Mouse (Mus musculus): ENCODE measurements around the gene Nap1l5. TPM values are rescaled to one million over a fixed set of nuclear protein-coding genes. Genes with fewer than 3 reads are reported as not detected.

The Nap1l5 gene
- total RNA-seq, 2 experiments from 2014 or later: 0.75 to 1.3 TPM

GRCm38 (mm10) chr6:58907336-58907735, 460 bp upstream of the Nap1l5 start:
- no peak for DNase-seq

DNA sequence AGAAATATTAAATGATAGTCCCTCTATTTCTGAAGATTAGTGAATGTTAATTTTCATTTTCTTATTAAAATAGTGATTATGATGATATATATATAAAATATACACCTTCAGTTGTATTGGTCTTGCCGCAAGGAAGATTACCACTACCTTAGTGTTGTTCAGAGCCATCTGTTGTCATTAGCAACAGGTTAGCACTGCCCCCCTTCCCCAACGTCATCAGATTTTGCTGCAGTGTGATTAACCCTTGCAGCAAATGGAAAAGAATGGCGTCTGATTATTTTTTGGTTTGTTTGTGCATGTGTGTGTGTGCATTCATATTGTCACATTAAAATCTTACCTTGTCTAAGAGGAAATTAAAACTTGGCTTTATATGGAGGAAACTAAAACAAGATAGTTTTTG, 2.3 kb downstream of the Nap1l5 start:
- no peak for DNase-seq

GRCm38 (mm10) chr6:58903171-58903570, 3.7 kb downstream of the Nap1l5 start:
- DNase-seq: no peak

GRCm38 (mm10) chr6:58900536-58900935, 6.3 kb downstream of the Nap1l5 start:
- no peak for DNase-seq

DNA sequence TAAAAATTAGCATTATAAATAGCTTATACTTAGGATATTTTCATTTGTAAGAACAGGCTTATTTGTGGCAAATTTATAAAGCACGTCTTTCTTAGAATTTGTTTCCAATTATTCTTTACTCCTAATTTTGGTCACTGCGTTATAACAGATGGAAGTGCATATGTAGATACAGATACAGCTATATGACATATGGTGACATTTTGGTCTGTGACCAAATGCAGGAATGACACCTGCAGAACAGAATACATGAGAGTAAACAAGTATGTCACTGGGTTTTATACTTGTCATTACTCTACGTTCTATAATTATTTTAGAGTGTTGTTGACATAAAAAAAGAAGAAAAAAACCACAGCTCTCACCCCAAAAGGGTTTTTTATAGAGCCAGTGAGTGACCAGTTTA, 7.8 kb downstream of the Nap1l5 start:
- DNase-seq: no peak

- peak; percentile 42 to 65 for DNase-seq
Observed at GRCm38 (mm10) chr6:58896648-58897047, 10.2 kb downstream of the Nap1l5 start.

DNA sequence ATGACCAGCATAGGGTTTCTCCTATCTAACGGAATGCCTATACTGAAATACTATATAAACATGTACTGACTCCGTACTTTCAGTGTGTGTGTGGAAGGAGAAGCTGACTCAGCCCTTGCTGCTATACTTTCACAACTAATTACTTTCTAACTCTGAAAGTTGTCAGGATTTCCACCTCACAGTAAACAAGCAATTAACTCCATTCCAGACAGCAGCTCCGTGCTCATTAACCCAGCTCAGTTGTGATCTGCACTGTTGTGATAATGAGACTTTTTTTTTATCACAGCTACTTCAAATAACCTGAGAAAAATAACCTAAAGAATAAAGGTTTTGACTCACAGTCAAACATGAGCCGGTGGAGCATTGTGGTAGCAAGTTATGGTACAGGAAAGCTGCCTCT, 11.9 kb downstream of the Nap1l5 start:
- no peak for DNase-seq

DNA sequence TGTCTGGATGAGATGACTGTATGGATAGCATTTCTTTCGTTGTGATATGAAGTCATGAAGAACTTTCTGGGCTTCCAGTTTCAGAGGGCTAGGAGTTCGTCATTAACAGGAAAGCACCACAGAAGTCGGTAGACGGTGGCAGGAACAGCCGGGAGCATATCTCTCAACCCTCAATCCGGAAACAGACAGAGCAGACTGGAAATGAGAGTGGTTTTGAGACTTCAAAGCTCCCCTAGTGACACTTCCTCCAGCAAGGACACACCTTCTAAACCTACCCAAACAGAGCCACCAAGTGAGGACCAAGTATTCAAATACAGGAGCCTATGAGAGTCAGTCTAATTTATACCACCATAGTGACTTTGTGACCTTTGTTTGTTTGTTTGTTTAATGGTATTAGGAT, 13.6 kb downstream of the Nap1l5 start:
- no peak for DNase-seq

DNA sequence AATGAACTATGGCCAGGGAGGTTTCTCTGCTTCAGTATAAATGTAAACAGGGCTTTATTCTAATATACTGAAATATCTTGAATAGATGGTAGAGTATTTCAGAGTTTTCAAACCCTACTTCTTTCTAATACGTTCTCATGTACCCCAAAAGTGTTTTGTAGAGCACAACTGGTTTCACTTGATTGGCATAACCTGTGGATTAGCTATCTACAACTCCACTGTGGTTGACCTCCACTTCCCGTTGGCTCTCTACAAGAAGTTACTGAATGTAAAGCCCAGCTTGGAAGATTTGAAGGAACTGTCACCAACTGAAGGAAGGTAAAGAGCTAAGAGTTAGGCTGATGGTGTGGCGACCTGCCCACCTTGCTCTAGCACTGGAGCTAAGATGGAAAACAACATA, 17.0 kb downstream of the Nap1l5 start:
- DNase-seq: no peak

- no peak for DNase-seq
Observed at GRCm38 (mm10) chr6:58882271-58882670, 24.6 kb downstream of the Nap1l5 start.

DNA sequence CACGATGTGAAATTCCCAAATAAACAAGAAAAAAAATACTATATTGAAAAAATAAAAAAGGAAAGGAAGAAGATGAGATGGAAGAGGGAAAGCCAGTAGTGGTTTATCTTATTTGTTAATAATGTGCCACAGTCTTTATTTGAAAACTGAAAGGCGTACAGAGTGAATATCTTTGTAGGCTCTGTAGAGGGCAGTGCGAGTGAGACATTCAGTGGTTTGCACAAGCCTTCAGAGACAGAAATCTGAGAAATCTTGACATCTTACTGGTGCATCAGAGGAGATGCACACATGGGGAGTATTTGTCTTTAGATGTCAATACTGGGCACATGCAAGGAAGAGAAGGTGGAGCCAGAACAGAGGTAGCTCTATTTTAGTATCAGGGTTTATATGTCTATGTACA, 25.5 kb downstream of the Nap1l5 start:
- no peak for DNase-seq

GRCm38 (mm10) chr6:58880861-58881260, 26.0 kb downstream of the Nap1l5 start:
- DNase-seq: no peak

DNA sequence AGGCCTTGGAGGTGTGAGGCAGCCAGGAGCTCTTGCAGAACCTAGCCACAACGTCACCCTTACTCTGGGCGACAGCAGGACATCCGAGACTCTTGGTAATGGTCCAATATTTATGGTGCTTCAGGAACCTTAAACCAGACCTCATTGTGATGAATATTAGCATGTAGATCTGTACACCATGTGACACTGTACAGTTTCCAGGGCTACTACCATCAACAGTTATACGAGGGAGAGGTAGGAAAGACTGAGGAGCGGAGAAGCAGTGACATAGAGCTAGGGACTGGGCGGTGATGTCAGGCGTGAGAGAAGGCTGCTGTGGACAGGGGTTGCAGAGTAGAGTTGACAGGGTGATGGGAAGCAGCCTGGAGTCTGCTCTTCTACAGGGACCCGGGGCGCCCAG, 26.9 kb downstream of the Nap1l5 start:
- DNase-seq: no peak

DNA sequence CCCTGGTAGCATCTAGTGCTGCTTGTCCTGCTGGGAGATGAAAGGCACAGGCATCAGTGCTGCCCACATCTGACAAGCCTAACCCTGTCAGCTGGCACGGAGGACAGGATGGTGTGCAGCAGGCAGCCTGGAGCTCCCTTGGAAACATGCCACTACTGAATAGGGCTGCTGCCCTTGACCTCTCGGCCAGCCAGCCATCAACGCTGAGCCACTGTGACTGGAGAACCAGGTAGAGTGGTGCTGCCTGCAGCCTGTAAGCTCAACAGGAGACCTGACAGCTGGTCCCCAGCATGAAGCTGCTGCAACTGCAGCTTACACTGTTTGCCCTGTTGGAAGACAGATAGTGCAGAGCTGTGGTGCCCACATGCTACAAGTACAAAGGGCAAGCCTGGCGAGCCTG, 27.3 kb downstream of the Nap1l5 start:
- peak; percentile 42 to 73 for DNase-seq

DNA sequence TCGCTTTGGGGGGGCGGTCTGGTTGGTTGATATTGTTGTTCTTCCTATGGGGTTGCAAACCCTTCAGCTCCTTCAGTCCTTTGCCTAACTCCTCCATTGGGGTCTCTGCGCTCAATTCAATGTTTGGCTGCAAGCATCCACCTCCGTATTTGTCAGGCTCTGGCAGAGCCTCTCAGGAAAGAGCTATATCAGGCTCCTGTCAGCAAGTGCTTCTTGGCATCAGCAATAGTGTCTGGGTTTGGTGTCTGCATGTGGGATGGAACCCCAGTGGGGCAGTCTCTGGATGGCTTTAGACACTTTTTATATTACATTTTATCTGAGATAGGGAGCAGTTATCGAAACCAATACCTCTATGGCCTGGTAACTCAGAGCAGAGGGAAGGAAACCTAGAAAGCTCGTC, 39.0 kb downstream of the Nap1l5 start:
- peak; percentile 25 to 43 for DNase-seq

DNA sequence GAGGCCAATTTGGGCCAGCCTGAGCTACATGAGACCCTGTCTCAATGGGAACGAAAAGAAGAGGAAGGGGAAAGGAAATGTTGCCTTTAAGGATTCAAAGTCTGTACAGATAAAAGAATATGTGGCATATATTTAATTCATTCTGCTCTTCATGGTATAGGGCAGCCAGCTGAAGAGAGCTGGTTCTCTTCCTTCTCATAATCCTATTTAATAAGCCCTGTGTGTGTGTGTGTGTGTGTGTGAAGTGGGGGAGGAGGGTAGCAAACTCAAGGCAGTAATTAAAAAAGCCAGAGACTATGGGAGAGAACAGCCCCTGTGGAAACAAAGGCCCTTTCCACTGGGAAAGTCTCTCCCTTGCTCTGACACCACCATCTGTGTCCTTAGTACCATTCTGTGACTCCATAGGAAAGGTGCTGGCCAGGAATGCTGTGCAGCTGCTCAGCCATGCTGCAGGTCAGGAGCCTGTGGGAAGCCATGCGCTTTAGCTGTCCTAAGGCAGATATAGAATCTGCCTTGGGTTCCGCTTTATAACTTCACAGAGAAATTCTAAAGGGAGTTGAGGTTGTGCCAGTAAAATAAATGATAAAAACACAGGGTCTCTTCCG, 43.1 kb downstream of the Nap1l5 start:
- DNase-seq: no peak

GRCm38 (mm10) chr6:58862446-58862993, 44.4 kb downstream of the Nap1l5 start:
- peak; percentile 68 to 82 for DNase-seq

GRCm38 (mm10) chr6:58859517-58859916, 47.4 kb downstream of the Nap1l5 start:
- no peak for DNase-seq

- peak; percentile 55 to 63 for DNase-seq
Observed at GRCm38 (mm10) chr6:58856494-58856893, 50.4 kb downstream of the Nap1l5 start.

- no peak for DNase-seq
Observed at GRCm38 (mm10) chr6:58855676-58856367, 51.1 kb downstream of the Nap1l5 start.

All from heart, adult 18-20 months (tissue).